Mouse (Mus musculus): ENCODE measurements around the gene Slc41a1. TPM values are rescaled to one million over a fixed set of nuclear protein-coding genes. Genes with fewer than 3 reads are reported as not detected.

Slc41a1 gene
- polyA plus RNA-seq, 1 experiment from 2014 or later = 9.3 TPM

- Histone ChIP-seq H3K9ac (ENCODE audit: low read length) (no peak overlapping the region), H3K9me3 (ENCODE audit: control insufficient read depth, low read length) (no peaks in the 10 kb centered on the region), H3K36me3 (ENCODE audit: control insufficient read depth, insufficient read depth, low read length) (no peaks in the 10 kb centered on the region), H3K4me1 (ENCODE audit: control insufficient read depth, insufficient read depth, low read length) (peaks cover 4% of the 10 kb centered on the region; the same call in 1 of the 2 replicates), H3K27ac (ENCODE audit: low read depth, low read length) (no peak overlapping the region), H3K4me2 (ENCODE audit: low read depth) (no peak overlapping the region), H3K27me3 (ENCODE audit: control insufficient read depth, insufficient read depth, low read length) (no peaks in the 10 kb centered on the region), H3K4me3 (ENCODE audit: low read depth, low read length) (no peak overlapping the region)
- ATAC-seq (ENCODE audit: insufficient read depth, low FRiP score, low TSS enrichment) = no peak
- 78% methylated on average over 5 of the region's 5 CpGs for WGBS
- DNase-seq (ENCODE audit: low spot score) = no peak
Measured at GRCm38 (mm10) chr1:131865596-131865995, 38.3 kb downstream of the Slc41a1 start.

- 78% methylated on average over 6 of the region's 6 CpGs for WGBS
Measured at GRCm38 (mm10) chr1:131866304-131866999, 39.2 kb downstream of the Slc41a1 start.

GRCm38 (mm10) chr1:131867093-131867945 is 40.0 kb downstream of the Slc41a1 start, which contains the start of gene Rab29:
TSS of gene Rab29 (plus strand) at chr1:131867224.
- H3K27ac ChIP-seq (ENCODE audit: low read depth, low read length) = no peak within 1 kb of the TSS
- peak; percentile 97 for ATAC-seq (ENCODE audit: insufficient read depth, low FRiP score, low TSS enrichment)
- WGBS = 1% methylated on average over 46 of the region's 46 CpGs

More at GRCm38 (mm10) chr1:131866304-131866999, 39.2 kb downstream of the Slc41a1 start:
- H3K9ac ChIP-seq (ENCODE audit: low read length) = no peak overlapping the region
- H3K27ac ChIP-seq (ENCODE audit: low read depth, low read length) = no peak overlapping the region
- H3K4me1 ChIP-seq (ENCODE audit: control insufficient read depth, insufficient read depth, low read length) = peaks cover 4% of the 10 kb centered on the region; the same call in 1 of the 2 replicates
- no peak overlapping the region for H3K4me3 ChIP-seq (ENCODE audit: low read depth, low read length)
- no peak for DNase-seq (ENCODE audit: low spot score)
- H3K4me2 ChIP-seq (ENCODE audit: low read depth) = no peak overlapping the region
- H3K9me3 ChIP-seq (ENCODE audit: control insufficient read depth, low read length) = no peaks in the 10 kb centered on the region
- H3K27me3 ChIP-seq (ENCODE audit: control insufficient read depth, insufficient read depth, low read length) = no peaks in the 10 kb centered on the region
- no peaks in the 10 kb centered on the region for H3K36me3 ChIP-seq (ENCODE audit: control insufficient read depth, insufficient read depth, low read length)
- ATAC-seq (ENCODE audit: insufficient read depth, low FRiP score, low TSS enrichment) = 0 out of 2 replicates have a peak, but pooled peaks have one; percentile 22

GRCm38 (mm10) chr1:131867946-131868290 is 40.6 kb downstream of the Slc41a1 start:
- H3K9me3 ChIP-seq (ENCODE audit: control insufficient read depth, low read length) = no peaks in the 10 kb centered on the region
- ATAC-seq (ENCODE audit: insufficient read depth, low FRiP score, low TSS enrichment) (no peak), DNase-seq (ENCODE audit: low spot score) (no peak)
- peak overlapping the region; percentile 74 for H3K4me2 ChIP-seq (ENCODE audit: low read depth)
- H3K4me3 ChIP-seq (ENCODE audit: low read depth, low read length) = peak overlapping the region; percentile 54
- peak overlapping the region; percentile 59 for H3K9ac ChIP-seq (ENCODE audit: low read length)
- no peaks in the 10 kb centered on the region for H3K36me3 ChIP-seq (ENCODE audit: control insufficient read depth, insufficient read depth, low read length)
- H3K4me1 ChIP-seq (ENCODE audit: control insufficient read depth, insufficient read depth, low read length) = peaks cover 4% of the 10 kb centered on the region; the same call in 1 of the 2 replicates
- H3K27ac ChIP-seq (ENCODE audit: low read depth, low read length) = no peak overlapping the region
- no peaks in the 10 kb centered on the region for H3K27me3 ChIP-seq (ENCODE audit: control insufficient read depth, insufficient read depth, low read length)
- 24% methylated on average over 10 of the region's 10 CpGs for WGBS

More at GRCm38 (mm10) chr1:131867093-131867945, 40.0 kb downstream of the Slc41a1 start, which contains the start of gene Rab29:
- peak within 1 kb of the TSS; percentile 74 for H3K4me2 ChIP-seq (ENCODE audit: low read depth)
- H3K36me3 ChIP-seq (ENCODE audit: control insufficient read depth, insufficient read depth, low read length) = no peaks in the 10 kb centered on the region
- no peaks in the 10 kb centered on the region for H3K27me3 ChIP-seq (ENCODE audit: control insufficient read depth, insufficient read depth, low read length)
- peak within 1 kb of the TSS; percentile 54 for H3K4me3 ChIP-seq (ENCODE audit: low read depth, low read length)
- H3K9me3 ChIP-seq (ENCODE audit: control insufficient read depth, low read length) = no peaks in the 10 kb centered on the region
- peaks cover 4% of the 10 kb centered on the region; the same call in 1 of the 2 replicates for H3K4me1 ChIP-seq (ENCODE audit: control insufficient read depth, insufficient read depth, low read length)
- DNase-seq (ENCODE audit: low spot score) = peak; percentile 90
- peak within 1 kb of the TSS; percentile 59 for H3K9ac ChIP-seq (ENCODE audit: low read length)

- H3K27me3 ChIP-seq (ENCODE audit: control insufficient read depth, insufficient read depth, low read length) = no peaks in the 10 kb centered on the region
- ATAC-seq (ENCODE audit: insufficient read depth, low FRiP score, low TSS enrichment) (no peak), DNase-seq (ENCODE audit: low spot score) (no peak)
- no peak overlapping the region for H3K9ac ChIP-seq (ENCODE audit: low read length)
- peaks cover 4% of the 10 kb centered on the region; the same call in 1 of the 2 replicates for H3K4me1 ChIP-seq (ENCODE audit: control insufficient read depth, insufficient read depth, low read length)
- no peaks in the 10 kb centered on the region for H3K9me3 ChIP-seq (ENCODE audit: control insufficient read depth, low read length)
- H3K36me3 ChIP-seq (ENCODE audit: control insufficient read depth, insufficient read depth, low read length) = no peaks in the 10 kb centered on the region
- no peak overlapping the region for H3K4me3 ChIP-seq (ENCODE audit: low read depth, low read length)
- no peak overlapping the region for H3K27ac ChIP-seq (ENCODE audit: low read depth, low read length)
- 86% methylated on average over 2 of the region's 2 CpGs for WGBS
- H3K4me2 ChIP-seq (ENCODE audit: low read depth) = no peak overlapping the region
Measured at GRCm38 (mm10) chr1:131869561-131869960, 42.3 kb downstream of the Slc41a1 start.

GRCm38 (mm10) chr1:131872856-131873255 is 45.6 kb downstream of the Slc41a1 start:
- no peak overlapping the region for H3K4me2 ChIP-seq (ENCODE audit: low read depth)

GRCm38 (mm10) chr1:131879816-131880215 is 52.5 kb downstream of the Slc41a1 start:
- no peaks in the 10 kb centered on the region for H3K9me3 ChIP-seq (ENCODE audit: control insufficient read depth, low read length)
- H3K27ac ChIP-seq (ENCODE audit: low read depth, low read length) = no peak overlapping the region
- H3K4me3 ChIP-seq (ENCODE audit: low read depth, low read length) = no peak overlapping the region
- 70% methylated on average over 2 of the region's 2 CpGs for WGBS
- no peak overlapping the region for H3K4me2 ChIP-seq (ENCODE audit: low read depth)
- no peaks in the 10 kb centered on the region for H3K4me1 ChIP-seq (ENCODE audit: control insufficient read depth, insufficient read depth, low read length)
- ATAC-seq (ENCODE audit: insufficient read depth, low FRiP score, low TSS enrichment) = no peak
- H3K36me3 ChIP-seq (ENCODE audit: control insufficient read depth, insufficient read depth, low read length) = no peaks in the 10 kb centered on the region
- H3K9ac ChIP-seq (ENCODE audit: low read length) = no peak overlapping the region
- H3K27me3 ChIP-seq (ENCODE audit: control insufficient read depth, insufficient read depth, low read length) = no peaks in the 10 kb centered on the region
- no peak for DNase-seq (ENCODE audit: low spot score)

More at GRCm38 (mm10) chr1:131872856-131873255, 45.6 kb downstream of the Slc41a1 start:
- Histone ChIP-seq H3K27me3 (ENCODE audit: control insufficient read depth, insufficient read depth, low read length) (no peaks in the 10 kb centered on the region), H3K9me3 (ENCODE audit: control insufficient read depth, low read length) (no peaks in the 10 kb centered on the region), H3K4me3 (ENCODE audit: low read depth, low read length) (no peak overlapping the region), H3K27ac (ENCODE audit: low read depth, low read length) (no peak overlapping the region), H3K4me1 (ENCODE audit: control insufficient read depth, insufficient read depth, low read length) (peaks cover 1% of the 10 kb centered on the region; the same call in 1 of the 2 replicates), H3K36me3 (ENCODE audit: control insufficient read depth, insufficient read depth, low read length) (no peaks in the 10 kb centered on the region), H3K9ac (ENCODE audit: low read length) (no peak overlapping the region)
- WGBS = 62% methylated on average over 1 of the region's 1 CpGs
- no peak for DNase-seq (ENCODE audit: low spot score)
- no peak for ATAC-seq (ENCODE audit: insufficient read depth, low FRiP score, low TSS enrichment)

GRCm38 (mm10) chr1:131882787-131883186 is 55.5 kb downstream of the Slc41a1 start:
- 61% methylated on average over 2 of the region's 2 CpGs for WGBS
- Histone ChIP-seq H3K4me2 (ENCODE audit: low read depth) (no peak overlapping the region), H3K4me1 (ENCODE audit: control insufficient read depth, insufficient read depth, low read length) (no peaks in the 10 kb centered on the region), H3K27me3 (ENCODE audit: control insufficient read depth, insufficient read depth, low read length) (no peaks in the 10 kb centered on the region), H3K4me3 (ENCODE audit: low read depth, low read length) (no peak overlapping the region), H3K27ac (ENCODE audit: low read depth, low read length) (no peak overlapping the region), H3K36me3 (ENCODE audit: control insufficient read depth, insufficient read depth, low read length) (no peaks in the 10 kb centered on the region), H3K9ac (ENCODE audit: low read length) (no peak overlapping the region), H3K9me3 (ENCODE audit: control insufficient read depth, low read length) (no peaks in the 10 kb centered on the region)
- ATAC-seq (ENCODE audit: insufficient read depth, low FRiP score, low TSS enrichment) = no peak
- DNase-seq (ENCODE audit: low spot score) = peak; percentile 20
